Mouse (Mus musculus) central nervous system, embryonic 14 days (tissue): ENCODE data around the gene Otog. TPM values are rescaled to one million over a fixed set of nuclear protein-coding genes. Genes with fewer than 3 reads are reported as not detected.

Source experiments
- polyA plus RNA-seq: library from polyadenylated mRNA; depleted of rRNA; stranded (reverse); fragments of >200 nt; gene quantifications from 2 replicates; pipeline ENCODE4 v1.2.3, GENCODE M21; 2012; rRNA removed

The Otog gene
- polyA plus RNA-seq = 0.10 and 2.2 TPM in 2 replicates

DNA sequence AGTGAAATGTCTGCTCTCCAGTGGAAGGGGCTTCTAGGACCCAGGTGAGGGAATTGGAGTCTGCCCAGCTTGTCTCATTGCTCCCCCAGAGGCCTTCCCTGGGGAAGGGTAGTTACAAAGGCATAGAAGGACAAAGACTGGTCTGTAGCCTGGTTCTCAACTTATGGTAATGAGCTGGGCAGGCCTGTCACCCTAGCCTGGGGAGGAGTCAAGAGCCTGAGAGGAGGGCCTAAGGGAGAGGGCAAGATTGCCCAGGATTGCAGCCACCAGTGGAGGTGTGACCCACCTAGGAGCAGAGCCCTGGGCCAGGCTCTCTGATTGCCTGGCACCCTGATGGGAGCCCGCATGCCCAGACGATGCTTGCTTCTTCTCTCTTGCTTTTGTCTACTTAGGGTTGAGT is at the start of gene Otog:
Gene Otog, plus strand, starts transcription at position 292 of the 400 bp plus-strand sequence.

DNA sequence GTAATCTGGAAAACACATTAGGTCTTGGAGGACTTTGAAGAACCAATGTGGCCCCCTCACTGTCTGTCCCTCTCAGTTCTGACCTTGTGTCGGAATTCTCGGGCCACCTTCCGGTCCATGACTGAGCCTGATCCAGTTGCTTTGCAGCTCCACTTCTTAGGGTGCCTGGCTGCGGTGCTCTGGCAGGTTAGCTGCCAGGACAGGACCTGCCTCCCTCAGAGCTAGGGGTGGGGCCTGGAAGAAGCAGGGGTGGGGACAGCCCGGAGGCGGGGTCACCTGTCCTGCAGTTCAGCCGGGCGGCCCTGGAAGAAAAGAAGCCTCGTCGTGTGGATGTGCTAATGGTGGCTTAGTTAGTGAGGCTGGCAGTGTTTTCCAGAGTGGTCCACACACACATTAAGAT is 2.4 kb upstream of the Otog start, which contains the start of gene Ush1c:
Gene Ush1c, minus strand, starts transcription at position 158 of the 400 bp plus-strand sequence.

Other genes starting within 250 kb of the Otog start
- 1.4 and 1.5 TPM in 2 replicates for gene Abcc6, start 210.7 kb upstream of the Otog start, polyA plus RNA-seq
- gene Nomo1, start 207.3 kb upstream of the Otog start, polyA plus RNA-seq = 39.8 and 43.8 TPM in 2 replicates
- 10.1 and 14.4 TPM in 2 replicates for gene Kcnj11, start 140.2 kb upstream of the Otog start, polyA plus RNA-seq
- gene Abcc8, start 61.0 kb upstream of the Otog start, polyA plus RNA-seq = 11.4 and 18.6 TPM in 2 replicates
- 1.3 and 2.4 TPM in 2 replicates for gene Ush1c, start 2.5 kb upstream of the Otog start, polyA plus RNA-seq
- gene Myod1, start 135.5 kb downstream of the Otog start, polyA plus RNA-seq = 0.37 and 10.3 TPM in 2 replicates
- gene Kcnc1, start 155.5 kb downstream of the Otog start, polyA plus RNA-seq = 14.8 and 17.0 TPM in 2 replicates